Mouse (Mus musculus) v-Abl transformed pro-B cells (cell line): ENCODE measurements around the gene 1700102P08Rik.

Experiments
- in situ Hi-C, 2 experiments: fragments of 400-800 bp; cut with MboI; formaldehyde crosslinking; loops; one replicate each; pipeline ENCODE4 v1.15.1; 2025; ENCODE audit not compliant: unreplicated experiment in 2 of 2

Gene 1700102P08Rik

DNA sequence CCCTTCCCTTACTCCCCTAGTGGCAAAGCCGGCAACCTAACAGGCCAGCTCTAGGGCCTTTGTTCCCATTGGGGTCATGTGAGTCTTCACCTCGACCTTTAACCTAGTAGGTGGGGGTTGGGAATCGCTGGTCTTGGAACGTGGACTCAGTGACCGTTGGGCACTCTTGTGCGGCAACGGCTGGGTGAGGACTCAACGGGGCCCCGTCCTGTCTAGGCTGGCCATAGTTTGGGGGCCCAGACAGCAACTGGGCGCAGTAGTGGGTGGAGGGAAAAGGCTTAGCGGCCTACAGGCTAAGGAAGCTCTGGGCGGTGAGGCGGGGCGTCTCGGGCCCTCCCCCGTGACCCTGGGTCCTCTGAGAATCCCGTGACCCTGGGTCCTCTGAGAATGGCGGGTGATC, at the start of gene 1700102P08Rik:
1700102P08Rik (plus strand) TSS at position 130 of the 400 bp plus-strand sequence.
- in situ Hi-C loops, result no loop called here

DNA sequence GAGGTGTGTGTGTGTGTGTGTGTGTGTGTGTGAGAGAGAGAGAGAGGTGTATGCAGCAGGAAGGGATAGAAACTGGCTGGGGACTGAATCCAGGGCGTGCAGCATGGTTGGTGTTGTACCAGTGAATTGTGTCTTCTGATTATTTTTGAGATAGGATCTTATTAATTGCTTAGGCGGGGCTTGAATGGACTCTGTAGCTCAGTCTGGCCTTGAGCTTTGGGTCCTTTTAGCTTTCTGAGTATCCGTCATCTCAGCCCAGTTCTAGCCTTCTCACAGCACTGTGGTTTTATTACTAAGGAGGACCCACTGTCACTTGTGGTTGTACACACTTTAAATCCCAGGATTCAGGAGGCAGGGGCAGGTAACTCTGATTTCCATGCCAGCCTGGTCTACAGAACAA, 49.3 kb upstream of the 1700102P08Rik start:
- in situ Hi-C loops, result loop anchor here in 1 of 2 experiments (5.0 to 25.0 kb wide), 2 partner anchors 36 to 1006 kb away; partner anchors contain the start of genes 6430571L13Rik, Hemk1, Rhoa and Tcta

DNA sequence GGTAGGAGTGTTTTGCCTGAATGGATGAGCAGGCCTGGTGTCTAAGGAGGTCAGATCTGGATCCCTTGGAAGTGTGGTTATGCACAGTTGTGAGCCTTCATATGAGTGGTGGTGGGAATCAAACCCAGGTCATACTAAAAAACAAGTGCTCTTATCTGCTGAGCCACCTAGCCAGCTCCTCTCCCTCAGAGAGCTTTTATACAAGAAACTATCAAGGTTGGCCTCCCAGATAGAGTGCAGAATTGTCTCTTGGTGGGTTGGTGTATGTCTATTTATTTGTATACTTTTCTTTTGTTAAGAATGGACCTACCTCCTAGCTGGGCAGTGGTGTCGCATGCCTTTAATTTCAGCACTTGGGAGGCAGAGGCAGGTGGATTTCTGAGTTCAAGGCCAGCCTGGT, 48.8 kb upstream of the 1700102P08Rik start:
- in situ Hi-C loops, result loop anchor here in 1 of 2 experiments (5.0 to 25.0 kb wide), 2 partner anchors 37 to 1007 kb away; partner anchors contain the start of genes 6430571L13Rik, Hemk1, Rhoa and Tcta

DNA sequence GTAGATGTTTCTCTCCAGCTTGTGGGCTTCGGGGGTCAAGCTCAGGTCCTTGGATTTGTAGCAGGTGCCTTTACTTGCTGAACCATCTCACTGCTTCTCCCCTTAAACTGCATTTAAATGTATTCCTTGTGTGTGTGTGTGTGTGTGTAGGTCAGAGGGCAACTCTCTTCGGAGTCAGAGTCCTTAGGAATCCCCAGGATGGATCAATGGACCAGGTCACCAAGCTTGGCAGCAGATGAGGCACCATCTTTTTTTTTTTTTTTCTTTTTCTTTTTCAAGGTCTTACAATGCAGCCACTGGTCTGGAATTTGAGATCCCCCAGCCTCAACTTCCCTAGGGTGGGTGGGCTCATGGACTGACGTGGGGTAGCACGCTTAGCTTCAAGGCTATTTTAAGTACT, 48.1 kb upstream of the 1700102P08Rik start:
- in situ Hi-C loops, result loop anchor here in 1 of 2 experiments (5.0 to 25.0 kb wide), 2 partner anchors 37 to 1007 kb away; partner anchors contain the start of genes 6430571L13Rik, Hemk1, Rhoa and Tcta

DNA sequence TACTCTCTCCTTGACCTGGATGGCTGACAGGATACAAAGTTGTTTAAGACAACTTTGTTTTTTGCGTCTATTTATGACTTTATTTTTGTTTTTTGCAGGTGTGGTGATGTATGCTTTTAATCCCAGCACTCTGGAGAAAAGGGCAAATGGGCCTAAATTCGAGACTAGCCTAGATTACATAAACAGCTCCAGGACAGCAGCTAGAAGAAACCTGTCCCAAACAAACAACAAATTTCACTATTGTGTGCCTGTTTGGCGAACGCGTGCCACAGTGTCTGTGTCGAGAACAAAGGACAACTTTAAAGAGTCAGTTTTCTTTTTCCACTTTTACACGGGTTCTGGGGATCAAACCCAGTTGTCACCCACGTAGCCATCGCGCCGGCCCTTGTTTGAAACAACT, 45.6 kb upstream of the 1700102P08Rik start:
- in situ Hi-C loops, result loop anchor here (5.0 to 25.0 kb wide), 2 partner anchors 40 to 1010 kb away; partner anchors contain the start of genes 6430571L13Rik (in 1 of the 2), Hemk1 (in 1 of the 2), Rhoa (in 1 of the 2) and Tcta (in 1 of the 2)

DNA sequence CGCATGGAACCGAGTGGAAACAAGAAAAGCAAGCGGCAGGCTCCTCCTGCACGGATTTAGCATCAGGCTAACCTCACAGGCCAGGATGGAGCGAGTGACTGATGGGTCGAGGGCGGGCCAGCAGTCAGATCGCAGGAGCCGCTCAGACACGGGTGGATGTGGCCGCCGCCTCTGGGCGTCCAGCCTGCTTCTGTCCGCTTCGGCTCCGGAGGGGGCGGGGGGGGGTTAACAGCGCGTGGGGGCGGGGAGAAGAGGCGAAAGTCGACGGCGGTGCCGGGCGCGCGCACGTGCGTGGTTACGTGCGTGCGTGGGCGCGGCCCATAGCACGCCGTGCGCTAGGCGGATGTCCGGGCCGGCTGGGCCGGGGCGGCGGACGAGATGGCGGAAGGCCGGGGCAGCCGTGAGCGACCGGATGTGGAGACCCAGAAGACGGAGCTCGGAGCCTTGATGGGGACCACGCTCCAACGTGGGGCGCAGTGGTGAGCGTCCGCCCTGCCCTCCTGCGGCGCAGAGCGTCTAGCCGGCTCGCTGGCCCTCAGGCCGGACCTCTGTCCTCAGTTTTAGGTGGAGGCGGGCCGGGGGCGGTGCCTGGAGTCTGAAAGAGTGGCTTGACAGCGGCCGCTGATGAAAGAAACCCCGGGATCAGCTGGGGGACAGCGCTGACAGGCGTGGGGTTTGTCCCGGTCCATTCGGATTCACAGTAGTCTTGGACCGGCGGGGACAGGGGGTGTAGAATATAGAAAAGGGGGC, 44.9 kb upstream of the 1700102P08Rik start, which contains the start of gene Usp4:
Usp4 (plus strand) TSS at position 314 of the 750 bp plus-strand sequence.
- in situ Hi-C loops, result loop anchor here (5.0 to 25.0 kb wide), 2 partner anchors 40 to 1010 kb away; partner anchors contain the start of genes 6430571L13Rik (in 1 of the 2), Hemk1 (in 1 of the 2), Rhoa (in 1 of the 2) and Tcta (in 1 of the 2)

DNA sequence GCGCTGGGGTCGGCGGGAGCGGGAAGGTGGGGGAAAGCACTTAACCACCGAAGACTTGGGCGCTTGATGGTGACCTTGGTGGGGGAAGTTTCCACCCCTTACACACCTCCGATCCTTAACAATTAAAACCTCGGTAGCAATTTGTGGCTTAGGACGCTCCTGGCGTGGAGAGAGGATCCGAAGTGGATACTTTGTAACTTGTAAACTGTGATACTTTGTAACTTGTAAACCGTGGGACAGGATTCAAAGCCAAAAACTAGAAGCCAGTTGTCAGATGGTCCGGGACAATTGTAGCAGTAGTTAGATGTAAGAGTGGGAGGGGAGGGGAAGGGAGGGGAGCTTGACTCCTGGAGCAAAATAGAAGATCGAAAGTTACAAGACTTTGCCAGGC, 44.3 kb upstream of the 1700102P08Rik start:
- in situ Hi-C loops, result loop anchor here (5.0 to 25.0 kb wide), 2 partner anchors 41 to 1011 kb away; partner anchors contain the start of genes 6430571L13Rik (in 1 of the 2), Hemk1 (in 1 of the 2), Rhoa (in 1 of the 2) and Tcta (in 1 of the 2)

DNA sequence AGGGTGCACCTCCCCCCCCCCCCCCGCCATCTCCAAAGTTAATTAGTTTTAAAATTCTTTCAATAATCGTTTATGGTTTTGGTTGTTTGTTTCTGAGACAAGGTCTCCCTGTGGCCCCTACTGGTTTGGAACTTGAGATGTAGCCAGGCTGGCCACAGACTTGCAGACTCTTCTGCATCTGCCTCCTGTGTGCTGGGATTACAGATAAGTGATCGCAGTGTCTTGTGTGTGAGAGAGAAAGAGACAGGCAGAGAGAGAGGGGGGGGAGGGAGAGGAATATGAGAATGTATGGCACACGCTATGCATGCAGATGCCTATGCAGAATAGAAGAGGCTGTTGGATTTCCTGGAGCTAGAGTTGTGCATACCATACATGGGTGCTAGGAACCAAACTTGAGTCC, 42.9 kb upstream of the 1700102P08Rik start:
- in situ Hi-C loops, result loop anchor here (5.0 to 25.0 kb wide), 4 partner anchors 42 to 1838 kb away; partner anchors contain the start of genes 6430571L13Rik (in 1 of the 2), Hemk1 (in 1 of the 2), Rbm5 (in 1 of the 2) and Rhoa (in 1 of the 2)

DNA sequence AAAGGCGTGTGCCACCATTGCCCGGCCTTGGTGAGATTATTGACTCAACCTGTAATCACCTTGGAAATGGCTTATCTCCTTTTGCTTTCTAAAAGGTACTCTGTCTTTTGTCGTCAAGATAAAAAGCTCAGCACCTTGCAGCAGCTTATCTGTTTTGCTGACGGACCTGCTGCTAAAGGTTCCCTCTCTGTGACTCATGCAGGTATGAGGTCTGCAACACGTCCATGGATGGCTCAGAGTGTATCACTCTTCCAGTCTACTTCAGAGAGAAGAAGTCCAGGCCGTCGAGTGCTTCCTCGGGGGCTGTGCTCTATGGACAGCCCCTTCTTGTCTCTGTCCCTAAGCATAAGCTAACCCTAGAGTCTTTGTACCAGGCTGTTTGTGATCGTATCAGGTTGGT, 14.4 kb upstream of the 1700102P08Rik start:
- in situ Hi-C loops, result no loop called here

DNA sequence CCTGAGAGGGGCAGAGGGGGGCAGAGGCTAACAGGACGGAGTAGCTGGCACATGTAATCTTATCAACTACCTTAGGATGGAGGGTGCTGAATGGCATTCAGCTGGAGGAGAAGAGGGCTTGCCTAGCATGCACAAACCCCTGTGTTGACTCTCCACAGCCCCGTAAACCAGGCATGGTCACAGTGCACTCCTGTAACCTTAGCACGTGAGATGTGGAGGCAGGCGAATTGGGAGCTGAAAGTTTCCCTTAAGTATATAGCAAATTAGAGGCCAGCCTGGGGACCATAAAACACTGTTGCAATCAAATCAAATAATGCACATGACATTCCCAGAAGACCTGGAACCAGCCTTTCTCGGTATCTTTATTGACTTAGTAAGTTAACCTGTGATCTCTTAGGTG, 13.9 kb upstream of the 1700102P08Rik start:
- in situ Hi-C loops, result no loop called here

DNA sequence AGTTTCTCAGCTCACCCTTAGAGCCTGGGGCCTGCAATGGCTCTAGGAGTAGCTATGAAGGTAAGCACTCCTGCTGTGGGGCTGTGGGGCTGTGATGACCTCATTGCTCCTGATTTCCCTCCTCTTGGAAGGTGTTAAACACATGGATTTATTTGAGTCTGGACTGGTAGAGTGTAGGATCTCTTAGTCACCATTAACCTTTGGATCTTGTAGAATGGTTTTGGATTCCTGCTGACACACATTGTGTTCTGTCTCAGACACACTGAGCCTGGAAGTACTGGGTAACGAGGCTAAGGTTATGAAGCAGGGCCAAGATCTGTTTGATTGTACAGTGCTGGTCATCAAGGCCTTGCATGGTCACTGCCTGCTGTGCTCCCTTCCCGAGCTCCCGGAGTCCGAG, 13.3 kb upstream of the 1700102P08Rik start:
- in situ Hi-C loops, result no loop called here

DNA sequence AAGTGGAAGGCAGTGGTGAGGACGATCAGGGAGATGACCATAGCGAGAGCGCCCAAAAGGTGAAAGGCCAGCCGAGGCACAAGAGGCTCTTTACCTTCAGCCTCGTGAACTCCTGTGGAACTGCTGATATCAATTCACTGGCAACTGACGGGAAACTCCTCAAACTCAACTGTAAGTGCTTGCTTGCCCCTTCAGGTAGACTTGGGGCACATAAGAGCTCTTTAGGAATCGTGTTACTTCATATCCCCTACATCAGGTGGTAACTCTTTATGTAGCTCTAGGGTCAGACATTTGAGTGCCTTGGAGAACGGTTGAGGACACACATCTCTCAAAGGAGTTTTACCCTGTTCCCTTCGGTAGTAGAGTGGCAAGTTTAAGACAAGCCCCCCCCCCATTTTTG, 11.2 kb upstream of the 1700102P08Rik start:
- in situ Hi-C loops, result loop anchor here in 1 of 2 experiments (10.0 kb wide), 1 partner anchor 163 kb away; no protein-coding TSS in a partner anchor

DNA sequence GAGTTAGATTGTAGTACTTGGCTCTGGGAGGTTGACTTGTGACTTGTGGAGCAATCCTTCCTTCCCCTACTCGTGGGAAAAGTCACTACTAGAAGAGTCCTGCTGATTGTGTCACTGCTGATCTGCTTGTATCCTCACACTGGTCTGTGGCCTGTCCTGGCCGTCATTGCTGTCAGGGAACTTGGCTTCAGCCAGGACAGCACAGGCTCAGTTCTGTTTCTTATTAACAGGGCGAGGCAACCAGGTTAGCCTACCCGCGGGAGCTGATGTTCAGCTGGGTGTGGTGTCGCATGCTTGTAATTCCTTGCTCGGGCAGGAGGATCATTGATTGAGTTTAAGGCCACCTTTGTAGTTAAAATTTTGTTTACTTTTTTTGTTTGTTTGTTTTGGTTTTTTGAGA, 7.6 kb upstream of the 1700102P08Rik start:
- in situ Hi-C loops, result loop anchor here in 1 of 2 experiments (10.0 kb wide), 1 partner anchor 160 kb away; no protein-coding TSS in a partner anchor

DNA sequence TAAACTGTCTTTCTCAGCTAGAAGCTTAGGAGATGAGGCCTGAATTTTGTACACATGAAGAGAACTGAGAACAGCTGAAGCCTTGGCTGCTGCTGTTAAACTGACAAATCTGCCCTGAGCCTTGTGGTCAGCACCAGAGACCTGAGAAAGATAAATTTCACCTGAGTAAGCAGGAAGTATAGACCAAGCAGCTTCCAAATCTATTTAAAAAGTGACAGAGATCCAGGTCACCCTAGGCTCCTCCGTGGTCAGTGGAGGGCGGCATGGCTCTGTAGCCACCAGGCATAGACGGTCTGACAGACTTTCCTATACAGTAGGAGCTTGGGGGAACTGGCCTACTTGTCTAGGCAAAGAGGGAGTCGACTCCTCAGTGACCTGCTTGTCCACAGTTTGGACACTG, 5.8 kb upstream of the 1700102P08Rik start:
- in situ Hi-C loops, result loop anchor here in 1 of 2 experiments (10.0 kb wide), 1 partner anchor 158 kb away; no protein-coding TSS in a partner anchor

DNA sequence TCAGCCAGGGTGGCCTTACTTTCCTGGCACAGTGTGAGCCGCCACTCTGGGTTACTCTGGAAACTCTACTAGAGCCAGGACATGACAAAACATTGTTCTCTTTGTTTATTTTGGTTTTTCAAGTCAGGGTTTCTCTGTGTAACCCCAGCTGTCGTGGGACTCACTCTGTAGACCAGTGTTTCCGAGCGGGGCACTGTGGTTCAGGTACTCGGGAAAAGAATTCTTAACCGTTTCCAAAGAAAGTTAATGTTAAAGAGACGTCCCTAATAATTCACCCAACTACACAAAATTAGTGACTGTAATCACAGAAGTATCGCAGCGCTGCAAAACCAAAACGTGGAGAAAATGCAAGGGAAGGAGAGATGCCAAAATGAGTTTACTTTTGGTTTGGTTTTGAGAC, 4.0 kb upstream of the 1700102P08Rik start:
- in situ Hi-C loops, result loop anchor here in 1 of 2 experiments (10.0 kb wide), 1 partner anchor 156 kb away; no protein-coding TSS in a partner anchor

DNA sequence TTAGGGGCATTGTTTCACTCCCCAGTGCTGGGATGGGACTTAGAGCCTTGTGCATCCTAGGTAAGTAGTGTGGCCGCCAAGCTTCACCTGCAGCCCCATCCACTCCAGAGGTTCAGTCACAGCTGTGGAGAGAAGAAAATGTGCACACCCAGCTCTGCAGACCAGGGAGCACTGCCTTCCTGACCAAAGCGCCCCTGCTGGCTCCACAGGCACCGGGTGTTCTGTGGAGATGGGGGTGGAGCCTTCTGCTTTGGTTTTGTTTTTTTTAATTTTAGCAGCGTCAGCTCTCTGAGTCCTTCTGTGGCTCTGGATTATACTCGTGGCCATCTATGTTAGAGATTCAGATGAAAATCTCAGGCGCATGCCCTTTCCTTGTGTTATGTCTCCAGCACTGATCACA, 3.4 kb upstream of the 1700102P08Rik start:
- in situ Hi-C loops, result loop anchor here in 1 of 2 experiments (10.0 kb wide), 1 partner anchor 156 kb away; no protein-coding TSS in a partner anchor

DNA sequence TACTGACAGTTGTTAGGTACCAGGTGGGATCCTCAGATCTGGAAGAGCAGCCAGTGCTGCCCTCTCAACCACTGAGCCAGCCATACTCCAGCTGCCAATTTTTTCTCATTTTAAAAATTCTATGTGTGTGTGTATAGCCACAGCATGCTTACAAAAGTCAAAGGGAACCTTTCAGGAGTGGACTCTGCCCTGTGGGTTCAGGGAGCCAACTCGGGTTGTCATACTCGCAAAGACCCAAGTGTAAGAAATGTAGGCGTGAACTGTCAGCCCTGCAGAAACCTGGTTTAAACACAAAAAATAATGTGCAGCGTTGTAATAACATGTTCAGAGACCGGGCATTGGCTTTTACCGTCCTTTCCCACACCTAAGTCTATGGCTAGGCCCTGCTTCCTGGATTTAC, 1.6 kb downstream of the 1700102P08Rik start:
- in situ Hi-C loops, result no loop called here

DNA sequence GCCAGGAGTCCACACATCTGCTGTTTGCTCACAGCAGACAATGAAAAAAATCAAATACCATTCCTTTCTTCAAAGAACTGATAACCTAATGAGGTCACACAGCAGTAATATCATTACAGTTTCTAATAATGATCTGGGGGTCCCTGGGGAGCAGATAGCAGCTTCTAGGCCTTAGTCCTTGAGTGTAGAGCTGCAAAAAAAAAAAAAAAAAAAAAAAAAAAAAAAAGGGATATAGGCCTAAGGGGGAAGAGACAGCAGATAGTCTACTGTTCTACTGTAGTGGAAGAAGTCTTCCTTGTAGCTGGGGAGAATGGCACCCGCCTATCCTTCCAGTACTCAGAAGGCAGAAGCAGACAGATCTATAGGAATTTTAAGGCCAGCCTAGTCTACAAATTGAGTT, 2.8 kb downstream of the 1700102P08Rik start:
- in situ Hi-C loops, result no loop called here

DNA sequence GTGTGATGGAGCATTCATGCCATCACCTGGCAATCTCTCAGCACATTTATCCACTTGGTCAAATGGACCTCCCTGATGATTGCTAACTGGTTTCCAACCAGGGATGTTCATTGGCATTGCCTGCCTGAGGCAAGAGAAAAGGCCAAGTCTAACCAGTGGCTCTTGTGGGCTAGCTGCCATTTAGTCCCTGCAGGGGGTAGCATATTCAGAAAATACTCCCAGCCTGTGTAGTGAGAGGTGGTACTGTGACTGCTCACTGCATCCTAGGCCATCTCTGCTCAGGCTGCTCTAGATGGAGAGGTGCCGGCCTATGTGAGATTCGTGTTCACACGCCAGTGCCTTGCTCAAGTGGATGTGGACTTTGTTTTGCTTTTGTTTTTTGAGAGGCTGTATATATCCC, 5.7 kb downstream of the 1700102P08Rik start:
- in situ Hi-C loops, result no loop called here

DNA sequence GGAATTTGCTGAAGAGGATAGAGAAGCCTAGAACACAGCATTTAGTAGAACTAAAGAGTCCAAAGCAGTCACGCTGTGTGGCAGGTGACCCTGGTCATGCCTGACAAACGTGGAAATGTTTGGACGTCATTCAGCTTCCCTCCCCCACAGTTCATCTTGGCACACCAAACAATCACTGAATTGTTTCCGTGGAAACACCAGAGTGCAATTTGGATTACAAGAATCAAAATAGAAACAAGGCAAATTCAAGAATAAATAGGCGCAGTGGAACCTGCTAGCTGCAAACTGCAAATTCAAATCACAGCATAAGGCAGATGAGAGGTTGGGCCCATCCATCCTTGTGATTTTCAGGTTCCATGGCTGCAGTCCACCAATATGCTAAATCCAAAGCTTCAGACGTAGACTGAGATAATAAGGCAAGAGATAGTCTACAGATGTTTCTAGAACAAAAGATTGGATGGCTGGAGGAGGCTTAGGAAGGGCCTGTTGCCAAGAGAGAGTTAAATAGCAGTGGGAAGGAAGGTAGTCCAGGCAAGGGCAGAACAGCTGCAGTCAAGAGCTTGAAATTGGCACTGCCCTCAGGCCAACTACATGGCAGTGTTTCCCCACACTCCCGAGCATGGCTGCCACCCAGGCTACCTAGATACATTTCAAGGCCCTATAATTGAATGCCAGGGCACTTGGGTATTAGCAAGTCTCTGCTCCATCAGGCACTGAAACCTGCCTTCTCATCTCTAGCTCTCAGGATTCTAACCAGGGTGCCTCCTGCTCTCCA, 8.8 kb downstream of the 1700102P08Rik start:
- in situ Hi-C loops, result no loop called here
